Comparison of ENCODE assay signal across 17 mouse cellular contexts in the genomic region with DNA sequence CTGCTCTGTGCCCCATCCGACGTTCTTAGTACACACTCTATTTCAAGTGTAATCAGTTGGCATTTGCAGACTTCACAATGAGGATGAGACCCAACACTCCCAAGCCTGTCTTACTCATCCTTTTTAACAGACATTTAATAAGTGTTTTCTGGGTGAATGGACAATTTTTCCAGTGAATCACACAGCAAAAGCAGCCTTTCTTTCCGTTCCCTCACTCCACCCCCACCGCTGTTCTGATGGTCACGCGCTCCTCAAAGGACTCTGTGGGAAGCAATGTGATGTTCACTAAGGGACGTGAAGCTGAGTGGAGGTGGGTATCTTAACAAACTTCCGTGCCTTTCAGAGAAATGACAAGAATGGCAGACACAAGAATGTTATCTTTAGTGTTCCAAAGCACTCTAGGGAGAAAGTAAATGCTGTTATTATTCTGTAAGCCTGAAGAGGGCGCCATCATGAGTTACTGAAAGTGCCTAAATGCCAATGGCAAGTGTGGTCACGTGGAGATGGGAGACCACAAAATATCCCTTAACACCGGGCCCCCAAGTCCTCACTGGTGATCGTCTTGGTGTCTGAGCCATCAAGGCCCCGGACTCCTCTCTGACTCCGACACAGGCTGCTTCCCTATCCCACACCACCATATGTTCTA. TPM values are rescaled to one million over a fixed set of nuclear protein-coding genes. Genes with fewer than 3 reads are reported as not detected.
DNase-seq lines count a peak whose midpoint lies in the region; ATAC-seq lines count a peak whose summit lies in the region.
"Had no signal": no experiment of that assay in that cellular context is flagged by ENCODE, and none has a peak within 500 bp of the region (broad histone marks: within the 10 kb centered on the region; RNA-seq: fewer than 3 reads in every experiment).

No protein-coding gene starts in this region.

- H3K4me1 ChIP-seq in megakaryocyte, embryonic 14.5 days = peaks cover 25% of the 10 kb centered on the region
- no peaks in the 10 kb centered on the region for H3K4me1 ChIP-seq in heart, embryonic 11.5 days (ENCODE audit: control insufficient read depth, insufficient read depth, low read length)
- H3K4me1 ChIP-seq: embryonic facial prominence, embryonic 10.5 days; heart, embryonic 10.5 days; limb, embryonic 15.5 days had no signal

- peaks cover 6% of the 10 kb centered on the region; the same call in 1 of the 2 replicates for H3K9me3 ChIP-seq in megakaryocyte, embryonic 14.5 days
- no peaks in the 10 kb centered on the region for H3K9me3 ChIP-seq in heart, embryonic 11.5 days (replicated peaks; ENCODE audit: control insufficient read depth, low read length)
- H3K9me3 ChIP-seq: embryonic facial prominence, embryonic 10.5 days; heart, embryonic 10.5 days; limb, embryonic 15.5 days had no signal

- peak; percentile 38 for DNase-seq in embryo, embryonic 10 days (ENCODE audit: low spot score)
- DNase-seq in embryo, embryonic 9.5 days (ENCODE audit: extremely low spot score) = no peak
- DNase-seq in Muller cell, postnatal 12 days (ENCODE audit: inconsistent ontology term) = peak; percentile 91
- DNase-seq in embryo, embryonic 11 days = peak; percentile 15
- DNase-seq in kidney, adult 18-20 months = no peak
- DNase-seq: gastrocnemius, postnatal 25 days; heart, postnatal 36 days; lung, adult 2 months; thymus, adult 2 months had no signal

- 74% methylated on average over 14 of the region's 14 CpGs for WGBS in heart, embryonic 11.5 days (ENCODE audit: insufficient replicate concordance)

- no peak overlapping the region for H3K9ac ChIP-seq in heart, embryonic 11.5 days (ENCODE audit: low read depth, low read length)
- H3K9ac ChIP-seq: limb, embryonic 15.5 days had no signal

- no peak overlapping the region for H3K4me2 ChIP-seq in heart, embryonic 11.5 days
- H3K4me2 ChIP-seq: limb, embryonic 15.5 days had no signal

- no peak for ATAC-seq in megakaryocyte, adult 5-6 weeks (ENCODE audit: poor library complexity, severe bottlenecking)
- ATAC-seq in heart, embryonic 11.5 days (replicated peaks; ENCODE audit: insufficient number of reproducible peaks, low FRiP score, low TSS enrichment) = no peak

- no peaks in the 10 kb centered on the region for H3K36me3 ChIP-seq in megakaryocyte, embryonic 14.5 days (replicated peaks; ENCODE audit: low read length)
- H3K36me3 ChIP-seq in heart, embryonic 11.5 days (ENCODE audit: control insufficient read depth, insufficient read depth, low read length) = no peaks in the 10 kb centered on the region
- H3K36me3 ChIP-seq: embryonic facial prominence, embryonic 10.5 days; heart, embryonic 10.5 days; limb, embryonic 15.5 days had no signal

- peak overlapping the region; percentile 46 for H3K4me3 ChIP-seq in megakaryocyte, embryonic 14.5 days (replicated peaks)
- H3K4me3 ChIP-seq in heart, embryonic 11.5 days (ENCODE audit: low read depth, low read length) = no peak overlapping the region
- H3K4me3 ChIP-seq: embryonic facial prominence, embryonic 10.5 days; erythroblast, embryonic 14.5 days; heart, embryonic 10.5 days; limb, embryonic 15.5 days had no signal

- no peaks in the 10 kb centered on the region for H3K27me3 ChIP-seq in megakaryocyte, embryonic 14.5 days (replicated peaks)
- H3K27me3 ChIP-seq in heart, embryonic 11.5 days (ENCODE audit: control insufficient read depth, insufficient read depth, low read length) = no peaks in the 10 kb centered on the region
- H3K27me3 ChIP-seq: limb, embryonic 15.5 days had no signal

- no peak overlapping the region for H3K27ac ChIP-seq in heart, embryonic 11.5 days (ENCODE audit: low read depth, low read length)
- H3K27ac ChIP-seq: embryonic facial prominence, embryonic 10.5 days; heart, embryonic 10.5 days; limb, embryonic 15.5 days had no signal

RNA-seq across cellular contexts. Expression of gene Nudt7, which starts 32.7 kb away (rescaled TPM):
- 12.1 TPM in 1 of 2 replicates, not detected in the other for polyA plus RNA-seq in megakaryocyte, embryonic 14.5 days (2012; ENCODE audit: insufficient read depth, low replicate concordance)
- total RNA-seq in megakaryocyte, adult 5-6 weeks (2015) = 26.0 and 29.9 TPM in 2 replicates
- 17.6 and 24.4 TPM in 2 replicates for total RNA-seq in megakaryocyte, adult 5-6 weeks (2017)
- polyA plus RNA-seq in heart, embryonic 11.5 days (2014; fragmentation: Nextera tagmentation; extraction: Ambion mirVana) = 24.8 and 27.4 TPM in 2 replicates
- polyA plus RNA-seq: C2C12 had no signal

Comparison
In these comparisons a context has a peak if more than half of its experiments do, and no peak if none do; other contexts are left out.
1. DNase-seq: peak in embryo, embryonic 10 days (single experiment), Muller cell, postnatal 12 days (single experiment) and embryo, embryonic 11 days (single experiment); none in embryo, embryonic 9.5 days (single experiment) and kidney, adult 18-20 months (single experiment).